Mouse (Mus musculus) ES-Bruce4 (cell line): ENCODE measurements around the gene Hvcn1. TPM values are rescaled to one million over a fixed set of nuclear protein-coding genes. Genes with fewer than 3 reads are reported as not detected.
A peak's percentile ranks its signal among the peaks of the same experiment; 100 is the strongest.

Experiments used
- H3K27ac ChIP-seq: 2 replicates; pipeline ENCODE4 v1.5.1; 2012; ENCODE audit warnings: low read length, inconsistent platforms; ENCODE audit not compliant: insufficient read depth
- H3K27me3 ChIP-seq: 2 replicates; pipeline ENCODE4 v1.6.1; 2012; ENCODE audit warnings: mild to moderate bottlenecking, low read length, inconsistent platforms; ENCODE audit not compliant: control insufficient read depth, poor library complexity, insufficient read depth, severe bottlenecking
- H3K36me3 ChIP-seq: 2 replicates; pipeline ENCODE4 v1.6.1; 2012; ENCODE audit warnings: inconsistent platforms, mild to moderate bottlenecking, low read length, moderate library complexity; ENCODE audit not compliant: control insufficient read depth, poor library complexity, insufficient read depth, severe bottlenecking
- H3K4me1 ChIP-seq: one replicate; pipeline ENCODE4 v1.8.1; 2011; ENCODE audit warnings: low read length; ENCODE audit not compliant: control insufficient read depth, insufficient read depth
- H3K4me3 ChIP-seq: 2 replicates; pipeline ENCODE4 v1.5.1; 2011; ENCODE audit warnings: low read depth, mild to moderate bottlenecking, low read length
- H3K9ac ChIP-seq: 2 replicates; pipeline ENCODE4 v1.6.1; 2012; ENCODE audit warnings: low read depth, mild to moderate bottlenecking, inconsistent platforms; ENCODE audit not compliant: poor library complexity, severe bottlenecking
- H3K9me3 ChIP-seq: replicated peaks from 2 replicates; pipeline ENCODE4 v1.6.1; 2012; ENCODE audit warnings: mild to moderate bottlenecking, low read length, inconsistent platforms; ENCODE audit not compliant: control insufficient read depth, poor library complexity, insufficient read depth, severe bottlenecking
- CTCF ChIP-seq: IDR thresholded peaks from one replicate; pipeline ENCODE4 v1.8.1; 2011; ENCODE audit warnings: low read depth, low read length
- EP300 ChIP-seq: IDR thresholded peaks from 2 replicates; pipeline ENCODE4 v1.6.1; 2011; ENCODE audit warnings: low read depth, low read length; ENCODE audit not compliant: insufficient read depth
- POLR2A ChIP-seq: IDR thresholded peaks from one replicate; pipeline ENCODE4 v1.8.1; 2011; ENCODE audit warnings: low read length; ENCODE audit not compliant: insufficient read depth
- polyA plus RNA-seq: library from polyadenylated mRNA; stranded (reverse); fragments of >200 nt; gene quantifications from 2 replicates; pipeline ENCODE4 v1.2.4, GENCODE M21; 2011; ENCODE audit warnings: low read depth; ENCODE audit not compliant: missing spikeins, insufficient read depth, insufficient read length

Hvcn1 gene
- polyA plus RNA-seq, 1 experiment: 10.6 TPM

GRCm38 (mm10) chr5:122251895-122252606, 45.4 kb downstream of the Hvcn1 start:
- Histone ChIP-seq H3K27me3 (no peaks in the 10 kb centered on the region), H3K9ac (no peak overlapping the region), H3K4me1 (no peaks in the 10 kb centered on the region), H3K4me3 (no peak overlapping the region), H3K9me3 (no peaks in the 10 kb centered on the region), H3K36me3 (peaks cover 3% of the 10 kb centered on the region; the same call in 1 of the 2 replicates), H3K27ac (no peak overlapping the region)
- no peak for TF ChIP-seq EP300
- no peak for TF ChIP-seq POLR2A
- no peak for TF ChIP-seq CTCF

DNA sequence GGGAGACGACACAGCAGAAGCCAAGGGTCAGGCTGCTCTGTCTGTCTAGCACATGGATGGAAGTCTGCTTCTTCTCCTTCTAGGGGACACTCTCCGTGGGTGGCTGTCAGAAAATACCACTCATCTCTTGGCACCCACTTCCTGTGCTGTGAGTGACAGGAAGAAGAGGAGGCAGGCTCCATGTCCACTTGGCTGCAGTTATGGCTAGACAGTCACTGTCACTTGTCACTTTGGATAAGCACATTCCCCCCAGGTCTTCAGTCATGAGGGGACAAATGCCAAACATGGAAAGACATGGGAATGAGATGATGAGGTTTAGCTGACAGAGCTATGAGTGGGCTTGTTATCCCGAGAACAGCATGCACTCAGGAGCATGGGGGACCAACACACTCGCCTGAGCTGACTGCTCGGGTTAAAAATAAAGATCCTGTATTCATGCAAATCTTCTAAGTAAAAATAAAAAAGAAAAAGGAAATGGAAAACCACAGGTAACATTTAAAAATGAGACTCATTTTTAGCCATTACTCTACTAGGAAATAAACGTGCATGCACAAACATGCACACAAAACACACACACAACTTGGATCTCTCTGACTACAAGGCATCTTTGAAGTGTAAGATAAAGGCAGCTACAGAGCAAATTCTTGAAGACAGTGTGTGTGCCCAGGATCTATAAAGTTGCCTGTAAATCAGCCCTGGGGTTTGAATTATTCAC, 51.6 kb downstream of the Hvcn1 start:
- H3K9ac ChIP-seq: no peak overlapping the region
- H3K36me3 ChIP-seq: peaks cover 6% of the 10 kb centered on the region; the same call in 1 of the 2 replicates
- H3K27me3 ChIP-seq: no peaks in the 10 kb centered on the region
- H3K9me3 ChIP-seq: no peaks in the 10 kb centered on the region
- H3K4me3 ChIP-seq: no peak overlapping the region
- H3K27ac ChIP-seq: no peak overlapping the region
- no peaks in the 10 kb centered on the region for H3K4me1 ChIP-seq
- no peak for TF ChIP-seq POLR2A
- no peak for TF ChIP-seq EP300
- TF ChIP-seq CTCF: no peak

DNA sequence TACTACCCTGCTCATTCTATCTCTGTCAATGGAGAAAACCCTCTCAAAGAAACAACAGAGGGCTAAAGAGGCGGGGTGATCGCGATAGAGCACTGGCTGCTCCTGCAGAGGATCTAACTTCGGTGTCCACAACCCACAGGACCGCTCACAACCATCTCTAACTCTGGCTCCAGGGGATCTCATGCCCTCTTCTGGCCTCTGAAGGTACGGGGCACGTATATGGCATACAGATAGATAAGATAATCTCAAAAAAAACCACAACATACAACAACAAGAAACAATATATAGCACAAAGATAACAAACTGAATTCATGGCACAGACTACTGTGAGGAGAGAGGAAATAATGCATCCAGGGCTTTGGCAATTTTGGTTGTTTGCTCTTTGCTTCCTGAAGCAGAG, 55.5 kb downstream of the Hvcn1 start:
- Histone ChIP-seq H3K27me3 (no peaks in the 10 kb centered on the region), H3K9me3 (no peaks in the 10 kb centered on the region), H3K9ac (no peak overlapping the region), H3K4me3 (no peak overlapping the region), H3K27ac (no peak overlapping the region), H3K4me1 (no peaks in the 10 kb centered on the region), H3K36me3 (0 out of 2 replicates have a peak, but pooled peaks cover 3% of the 10 kb centered on the region)
- TF ChIP-seq EP300 (no peak), POLR2A (no peak), CTCF (peak; percentile 31)

GRCm38 (mm10) chr5:122263933-122264905, 57.6 kb downstream of the Hvcn1 start, which contains the start of gene Tctn1:
Gene Tctn1 (minus strand): TSS chr5:122264460.
- Histone ChIP-seq H3K27ac (no peak within 1 kb of the TSS), H3K9me3 (no peaks in the 10 kb centered on the region), H3K27me3 (no peaks in the 10 kb centered on the region), H3K4me3 (peak within 1 kb of the TSS; percentile 76), H3K9ac (peak within 1 kb of the TSS; percentile 80), H3K36me3 (no peaks in the 10 kb centered on the region), H3K4me1 (peaks cover 4% of the 10 kb centered on the region)
- no peak for TF ChIP-seq POLR2A
- TF ChIP-seq CTCF: no peak
- TF ChIP-seq EP300: no peak

GRCm38 (mm10) chr5:122265187-122265586, 58.6 kb downstream of the Hvcn1 start:
- Histone ChIP-seq H3K27ac (no peak overlapping the region), H3K4me1 (peaks cover 5% of the 10 kb centered on the region), H3K9ac (no peak overlapping the region), H3K27me3 (no peaks in the 10 kb centered on the region), H3K36me3 (no peaks in the 10 kb centered on the region), H3K9me3 (no peaks in the 10 kb centered on the region), H3K4me3 (no peak overlapping the region)
- no peak for TF ChIP-seq POLR2A
- TF ChIP-seq CTCF: peak; percentile 42
